Mouse (Mus musculus) forebrain, embryonic 10.5 days (tissue): ENCODE measurements around the gene Zkscan1. TPM values are rescaled to one million over a fixed set of nuclear protein-coding genes. Genes with fewer than 3 reads are reported as not detected.
"Not testable (repeated sequence)": the region's sequence is repeated elsewhere in the genome, so short reads cannot be mapped to it uniquely, and the experiment has no call there.

Experiments used
- DNase-seq: peaks from one replicate; pipeline ENCODE4 v3.0.0-alpha.2; 2017; ENCODE audit warnings: low spot score; ENCODE audit errors: extremely low spot score
- H3K27ac ChIP-seq: fragments of 300-500 bp; sonication (generic); 2 replicates; pipeline ENCODE4 v1.5.1; 2016; ENCODE audit warnings: mild to moderate bottlenecking
- H3K27me3 ChIP-seq: fragments of 300-500 bp; sonication (generic); 2 replicates; pipeline ENCODE4 v1.6.1; 2016; ENCODE audit warnings: mild to moderate bottlenecking; ENCODE audit not compliant: poor library complexity, severe bottlenecking
- H3K36me3 ChIP-seq: fragments of 300-500 bp; sonication (generic); replicated peaks from 2 replicates; pipeline ENCODE4 v1.6.1; 2016; ENCODE audit warnings: mild to moderate bottlenecking, moderate library complexity
- H3K4me1 ChIP-seq: fragments of 300-500 bp; sonication (generic); 2 replicates; pipeline ENCODE4 v1.6.1; 2016
- H3K4me3 ChIP-seq: fragments of 300-500 bp; sonication (generic); 2 replicates; pipeline ENCODE4 v1.5.1; 2016; ENCODE audit warnings: mild to moderate bottlenecking, moderate library complexity
- H3K9me3 ChIP-seq: fragments of 300-500 bp; sonication (generic); 2 replicates; pipeline ENCODE4 v1.6.1; 2016; ENCODE audit warnings: mild to moderate bottlenecking, moderate library complexity
- WGBS: fragments of 180-500 bp; shearing (Covaris S2); methylation state at CpG from one replicate; pipeline ENCODE4 v1.1.7; 2016; 5-methylcytosine and 5-hydroxymethylcytosine counted together
- polyA plus RNA-seq: library from polyadenylated mRNA; unstranded; fragments of >200 nt; fragmentation: Nextera tagmentation; extraction: Ambion mirVana; gene quantifications from 2 replicates; pipeline ENCODE4 v1.2.1, GENCODE M21; 2016

Gene Zkscan1
- polyA plus RNA-seq, 1 experiment from 2014 or later, result 25.2 TPM

DNA sequence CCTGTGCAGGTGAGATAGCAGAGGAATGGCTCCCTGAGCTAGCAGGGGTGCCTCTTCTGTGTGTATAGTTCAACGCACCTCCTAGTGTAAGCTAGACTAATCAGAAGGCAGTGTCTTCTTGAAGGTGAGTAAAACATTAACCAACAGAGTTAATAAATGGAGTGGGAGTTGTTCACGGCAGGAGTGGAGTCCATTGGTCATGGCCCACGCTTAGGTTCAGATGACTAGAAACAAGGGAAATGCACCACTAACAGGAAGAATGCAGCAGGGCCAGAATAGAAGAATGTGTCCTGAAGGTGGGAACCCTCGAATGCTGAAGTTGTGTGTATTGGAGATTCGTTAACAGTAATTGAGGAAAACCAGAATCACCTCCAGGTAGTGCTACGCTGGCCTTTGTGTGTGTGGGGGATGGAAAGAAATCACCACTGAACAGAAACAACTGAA is 4.2 kb downstream of the Zkscan1 start:
- H3K27ac ChIP-seq, result no peak overlapping the region

DNA sequence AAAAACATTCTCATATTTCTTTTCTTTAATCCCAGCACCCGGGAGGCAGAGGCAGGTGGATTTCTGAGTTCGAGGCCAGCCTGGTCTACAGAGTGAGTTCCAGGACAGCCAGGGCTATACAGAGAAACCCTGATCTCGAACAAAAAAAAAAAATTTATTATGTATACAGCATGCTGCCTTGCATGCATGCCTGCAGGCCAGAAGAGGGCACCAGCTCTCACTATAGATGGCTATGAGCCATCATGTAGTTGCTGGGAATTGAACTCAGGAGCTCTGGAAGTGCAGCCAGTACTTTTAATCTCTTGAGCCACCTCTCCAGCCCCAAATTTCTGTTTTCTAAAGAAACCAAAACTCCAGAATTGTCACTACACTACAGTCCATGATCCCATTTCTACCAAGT is 5.4 kb downstream of the Zkscan1 start:
- H3K27me3 ChIP-seq, result no peaks in the 10 kb centered on the region

More for the DNA sequence above, 4.2 kb downstream of the Zkscan1 start:
- WGBS, result 90% methylated on average over 6 of the region's 6 CpGs
- Histone ChIP-seq H3K4me1 (peaks cover 18% of the 10 kb centered on the region), H3K9me3 (no peaks in the 10 kb centered on the region), H3K27me3 (no peaks in the 10 kb centered on the region), H3K36me3 (peaks cover 47% of the 10 kb centered on the region), H3K4me3 (no peak overlapping the region)
- no peak for DNase-seq

DNA sequence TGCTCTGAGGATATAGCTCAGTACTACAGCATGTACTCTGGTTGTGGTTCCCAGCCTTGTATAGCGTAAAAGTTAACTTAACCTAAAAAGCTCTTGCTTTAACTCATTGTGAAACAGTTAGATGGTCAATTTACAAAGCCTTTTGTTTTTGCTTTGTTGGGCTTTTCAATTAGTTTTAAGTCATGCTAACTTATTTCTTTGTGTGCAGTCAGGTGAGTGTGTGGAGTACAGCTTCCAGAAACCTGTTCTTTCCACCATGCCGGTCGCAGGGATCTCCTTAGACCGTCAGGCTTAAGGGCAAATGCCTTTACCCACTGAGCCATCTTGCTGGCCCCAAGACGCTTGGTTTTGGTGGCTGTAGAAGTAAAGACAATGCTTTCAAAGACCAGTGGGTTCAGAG is 5.9 kb downstream of the Zkscan1 start:
- Histone ChIP-seq H3K4me1 (peaks cover 15% of the 10 kb centered on the region), H3K36me3 (peaks cover 63% of the 10 kb centered on the region), H3K27me3 (no peaks in the 10 kb centered on the region), H3K4me3 (no peak overlapping the region), H3K9me3 (no peaks in the 10 kb centered on the region), H3K27ac (no peak overlapping the region)
- DNase-seq, result no peak
- WGBS, result 95% methylated on average over 5 of the region's 5 CpGs

More for the DNA sequence above, 5.4 kb downstream of the Zkscan1 start:
- peaks cover 15% of the 10 kb centered on the region for H3K4me1 ChIP-seq
- no peak overlapping the region for H3K4me3 ChIP-seq
- WGBS, result 88% methylated on average over 3 of the region's 3 CpGs
- no peak for DNase-seq
- H3K27ac ChIP-seq, result no peak overlapping the region
- H3K9me3 ChIP-seq, result no peaks in the 10 kb centered on the region
- H3K36me3 ChIP-seq, result peaks cover 58% of the 10 kb centered on the region

DNA sequence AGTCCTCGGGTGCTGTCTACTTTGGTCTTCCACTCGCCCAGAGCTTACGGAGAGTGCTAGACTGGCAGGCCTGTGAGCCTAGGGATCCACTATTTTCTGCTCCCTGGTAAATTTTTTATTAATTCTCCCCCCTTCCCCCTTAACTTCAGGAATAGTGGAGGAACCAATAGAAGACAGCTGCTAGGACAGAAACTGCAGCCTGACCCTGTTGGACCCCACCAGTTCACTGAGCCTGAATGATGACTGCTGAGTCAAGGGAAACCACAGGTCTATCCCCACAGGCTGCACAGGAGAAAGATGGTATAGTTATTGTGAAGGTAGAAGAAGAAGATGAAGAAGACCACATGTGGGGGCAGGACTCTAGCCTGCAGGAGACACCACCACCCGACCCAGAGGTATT is 7.9 kb downstream of the Zkscan1 start:
- 0 out of 2 replicates have a peak, but pooled peaks cover 3% of the 10 kb centered on the region for H3K4me1 ChIP-seq
- H3K36me3 ChIP-seq, result peaks cover 72% of the 10 kb centered on the region
- no peak for DNase-seq
- 91% methylated on average over 4 of the region's 4 CpGs for WGBS
- H3K9me3 ChIP-seq, result no peaks in the 10 kb centered on the region
- H3K27me3 ChIP-seq, result no peaks in the 10 kb centered on the region
- no peak overlapping the region for H3K27ac ChIP-seq
- no peak overlapping the region for H3K4me3 ChIP-seq

DNA sequence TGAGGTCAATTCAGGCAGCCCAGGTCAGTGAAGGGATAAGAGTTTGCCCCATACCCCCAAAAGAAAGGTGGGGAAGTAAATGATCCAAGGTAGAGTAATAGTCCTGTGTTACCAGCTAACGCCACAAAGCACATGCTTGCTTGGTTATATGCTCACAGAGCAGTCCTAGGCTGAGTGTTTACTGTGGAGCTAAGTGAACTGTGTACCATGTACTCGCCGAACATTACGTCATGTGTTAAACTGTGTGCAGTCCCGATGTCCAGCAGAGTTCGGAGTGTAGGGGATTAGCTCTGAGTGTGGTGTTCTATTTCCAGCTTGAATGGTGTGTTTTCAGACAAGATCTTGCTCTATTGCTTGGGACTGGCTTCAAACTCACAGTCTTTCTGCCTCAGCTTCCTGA is 9.6 kb downstream of the Zkscan1 start:
- no peak for DNase-seq
- peaks cover 72% of the 10 kb centered on the region for H3K36me3 ChIP-seq
- 94% methylated on average over 6 of the region's 6 CpGs for WGBS

DNA sequence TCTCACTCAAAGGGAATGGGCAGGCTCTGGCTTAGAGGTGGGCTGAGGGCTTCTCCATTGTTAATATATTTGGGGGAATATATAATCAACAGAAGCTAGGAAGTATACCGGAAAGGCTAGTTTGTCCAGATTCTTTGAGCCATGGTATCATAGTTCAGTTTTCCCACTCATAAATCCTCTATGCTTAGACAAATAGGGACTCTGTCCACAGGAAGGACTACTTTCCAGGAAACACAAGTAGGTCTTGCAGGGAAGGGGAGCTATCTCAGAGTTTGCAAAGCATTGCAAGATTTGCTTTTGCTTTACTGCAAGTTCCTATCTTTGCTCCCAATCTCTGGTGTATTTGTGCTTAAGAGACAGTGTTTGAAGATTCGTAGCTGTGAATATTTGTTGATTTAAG is 20.1 kb downstream of the Zkscan1 start:
- no peaks in the 10 kb centered on the region for H3K9me3 ChIP-seq
- H3K27ac ChIP-seq, result no peak overlapping the region
- no peak overlapping the region for H3K4me3 ChIP-seq
- peaks cover 55% of the 10 kb centered on the region for H3K36me3 ChIP-seq
- peaks cover 13% of the 10 kb centered on the region for H3K4me1 ChIP-seq
- 93% methylated on average over 2 of the region's 2 CpGs for WGBS
- no peak for DNase-seq
- no peaks in the 10 kb centered on the region for H3K27me3 ChIP-seq

More for the DNA sequence above, 9.6 kb downstream of the Zkscan1 start:
- Histone ChIP-seq H3K9me3 (no peaks in the 10 kb centered on the region), H3K4me3 (no peak overlapping the region), H3K27ac (no peak overlapping the region), H3K4me1 (no peaks in the 10 kb centered on the region), H3K27me3 (no peaks in the 10 kb centered on the region)

DNA sequence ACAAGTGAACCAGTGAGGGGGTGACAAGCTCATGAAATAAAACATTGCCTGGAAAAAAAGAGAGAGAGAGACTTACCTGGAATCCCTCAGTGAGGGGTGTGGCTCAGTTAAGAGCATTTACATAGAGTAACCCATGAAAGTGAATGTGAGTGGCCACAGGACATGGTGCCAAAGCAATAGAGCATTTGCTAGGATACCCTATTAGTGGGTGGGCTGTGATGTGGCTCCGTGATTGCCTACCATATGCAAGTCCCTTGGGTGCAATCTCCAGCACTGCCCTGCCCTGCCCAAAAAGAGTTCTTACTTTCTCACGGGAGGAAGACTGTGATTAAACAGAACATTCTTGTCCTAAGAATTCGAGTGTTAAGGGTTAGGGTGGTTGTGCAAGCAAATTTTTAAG is 22.2 kb downstream of the Zkscan1 start:
- WGBS, result 76% methylated on average over 3 of the region's 3 CpGs
- H3K27me3 ChIP-seq, result no peaks in the 10 kb centered on the region
- no peaks in the 10 kb centered on the region for H3K9me3 ChIP-seq
- H3K4me3 ChIP-seq, result no peak overlapping the region
- peaks cover 13% of the 10 kb centered on the region for H3K4me1 ChIP-seq
- H3K36me3 ChIP-seq, result peaks cover 34% of the 10 kb centered on the region
- H3K27ac ChIP-seq, result no peak overlapping the region
- DNase-seq, result no peak

DNA sequence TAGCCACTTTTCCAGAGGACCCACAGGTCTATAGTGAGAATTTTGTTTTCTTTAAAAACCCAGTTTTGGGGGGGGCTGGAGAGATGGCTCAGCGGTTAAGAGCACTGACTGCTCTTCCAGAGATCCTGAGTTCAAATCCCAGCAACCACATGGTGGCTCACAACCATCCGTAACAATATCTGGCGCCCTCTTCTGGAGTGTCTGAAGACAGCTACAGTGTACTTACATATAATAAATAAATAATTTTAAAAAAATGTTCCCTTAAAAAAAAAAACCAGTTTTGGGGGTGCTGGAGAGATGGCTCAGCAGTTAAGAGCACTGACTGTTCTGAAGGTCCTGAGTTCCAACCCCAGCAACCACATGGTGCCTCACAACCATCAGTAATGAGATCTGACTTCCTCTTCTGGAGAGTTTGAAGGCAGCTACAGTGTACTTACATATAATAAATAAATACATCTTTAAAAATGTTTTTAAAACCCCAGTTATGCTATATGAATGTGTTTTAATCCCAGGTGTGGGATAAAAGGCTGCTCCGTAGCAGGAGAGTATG is 25.0 kb downstream of the Zkscan1 start:
- 64% methylated on average over 4 of the region's 4 CpGs for WGBS
- peaks cover 13% of the 10 kb centered on the region for H3K4me1 ChIP-seq
- not testable (repeated sequence) for H3K36me3 ChIP-seq, H3K4me3 ChIP-seq, H3K27ac ChIP-seq, H3K27me3 ChIP-seq, H3K9me3 ChIP-seq, DNase-seq

DNA sequence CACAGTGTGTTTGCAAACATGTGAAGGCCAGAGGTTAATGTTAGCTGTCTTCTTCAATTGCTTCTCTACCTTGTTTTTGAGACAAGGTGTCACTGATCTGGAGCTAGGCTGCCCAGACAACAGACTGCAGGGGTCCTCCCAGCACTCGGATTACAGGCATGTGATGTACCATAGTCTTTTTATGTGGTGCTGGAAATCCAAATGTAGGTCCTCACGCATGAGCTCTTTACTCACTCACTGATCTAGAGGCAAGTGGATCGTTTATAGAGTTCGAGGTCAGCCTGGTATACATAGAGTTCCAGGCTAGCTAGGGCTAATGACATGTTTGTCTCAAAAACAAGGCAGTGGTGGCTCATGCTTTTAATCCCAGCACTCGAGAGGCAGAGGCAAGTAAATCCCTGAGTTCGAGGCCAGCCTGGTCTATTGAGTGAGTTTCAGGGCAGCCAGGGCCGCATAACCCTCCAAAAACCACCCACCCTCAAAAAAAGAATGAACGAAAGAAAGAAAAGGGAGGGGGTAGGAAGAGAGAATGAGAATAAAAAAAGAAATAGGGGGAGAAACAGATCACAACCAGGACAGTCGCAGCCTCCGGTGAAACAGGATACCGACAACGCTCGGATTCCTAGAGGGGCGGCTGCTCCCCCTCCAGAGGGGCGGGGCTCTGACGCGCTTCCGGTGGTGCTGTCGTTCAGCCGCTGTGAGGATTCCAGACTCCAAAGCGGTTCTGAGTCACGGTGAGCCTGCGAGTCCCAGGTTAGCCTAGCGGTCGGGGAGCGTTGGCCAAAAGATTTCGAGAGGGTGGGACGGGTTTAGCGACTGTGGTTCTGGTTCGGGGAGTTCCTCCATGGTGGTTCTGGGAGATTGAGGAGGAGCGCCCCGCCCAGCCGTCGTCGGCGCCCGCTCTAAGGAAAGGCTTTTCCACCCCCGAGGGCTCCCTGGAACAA is 31.6 kb downstream of the Zkscan1 start, which contains the start of gene Zscan21:
Gene Zscan21, plus strand, starts transcription at position 649 of the 944 bp plus-strand sequence.
- no peaks in the 10 kb centered on the region for H3K27me3 ChIP-seq
- H3K4me1 ChIP-seq, result peaks cover 15% of the 10 kb centered on the region
- peak within 1 kb of the TSS; percentile 95 for H3K27ac ChIP-seq
- H3K36me3 ChIP-seq, result peaks cover 25% of the 10 kb centered on the region
- no peaks in the 10 kb centered on the region for H3K9me3 ChIP-seq
- peak within 1 kb of the TSS; percentile 73 for H3K4me3 ChIP-seq
- DNase-seq, result peak; percentile 90
- 7% methylated on average over 38 of the region's 38 CpGs for WGBS

DNA sequence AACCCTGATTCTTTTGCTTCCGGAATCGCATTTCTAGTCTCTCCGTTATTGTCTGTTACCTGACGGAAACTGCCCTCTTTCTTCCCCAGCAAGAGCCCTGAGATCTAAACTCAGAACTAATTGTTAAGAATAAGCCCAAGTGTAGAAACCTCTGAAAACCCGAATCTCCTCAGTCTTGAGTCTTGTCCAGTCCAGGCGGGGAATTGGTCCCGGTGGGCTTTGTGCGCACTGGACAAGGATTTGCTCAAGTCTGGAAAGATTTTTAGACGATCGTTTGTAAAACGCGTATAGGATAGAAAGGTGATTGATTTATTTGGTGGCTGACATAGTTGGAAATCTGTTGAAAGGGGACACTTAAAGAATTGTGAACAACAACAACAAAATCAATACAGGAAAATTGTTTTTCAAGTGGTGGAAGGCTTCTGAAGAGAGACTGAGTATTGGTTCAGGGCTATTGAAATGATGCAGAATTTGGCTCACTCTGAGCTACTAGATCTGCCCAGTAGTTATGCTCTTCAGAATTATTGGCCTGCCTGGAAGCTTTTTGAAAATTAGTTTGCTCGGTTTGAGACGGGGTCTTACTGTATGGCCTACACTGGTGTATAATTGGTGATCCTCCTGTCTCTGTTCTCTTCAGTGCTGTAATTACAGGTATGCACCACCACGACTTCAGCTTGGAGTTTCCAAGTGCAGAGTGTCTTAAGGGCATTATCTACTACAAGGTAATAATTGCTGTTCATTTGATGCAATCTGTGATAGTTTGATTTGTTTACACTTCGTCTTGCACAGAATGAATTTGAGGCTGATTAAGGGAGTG is 32.5 kb downstream of the Zkscan1 start:
- peaks cover 32% of the 10 kb centered on the region for H3K36me3 ChIP-seq
- H3K4me1 ChIP-seq, result peaks cover 15% of the 10 kb centered on the region
- 13% methylated on average over 16 of the region's 16 CpGs for WGBS
- peak overlapping the region; percentile 95 for H3K27ac ChIP-seq
- peak overlapping the region; percentile 73 for H3K4me3 ChIP-seq
- H3K9me3 ChIP-seq, result no peaks in the 10 kb centered on the region
- DNase-seq, result no peak
- H3K27me3 ChIP-seq, result no peaks in the 10 kb centered on the region

DNA sequence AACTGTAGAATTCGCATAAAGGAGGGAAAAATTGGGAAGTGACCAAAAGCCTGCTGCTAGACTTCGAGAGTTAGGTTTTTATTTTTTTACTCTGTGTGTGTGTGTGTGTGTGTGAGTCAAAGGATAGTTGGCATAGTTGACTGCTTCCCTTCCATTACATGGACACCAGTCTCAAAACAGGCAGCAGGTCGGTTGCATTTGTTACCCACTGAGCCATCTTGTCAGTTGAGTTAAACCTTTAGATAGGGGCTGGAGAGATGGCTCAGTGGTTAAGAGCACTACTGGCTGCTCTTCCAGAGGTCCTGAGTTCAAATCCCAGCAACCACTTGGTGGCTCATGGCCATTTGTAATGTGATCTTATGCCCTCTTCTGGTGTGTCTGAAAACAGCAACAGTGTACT is 33.2 kb downstream of the Zkscan1 start:
- 0 out of 2 replicates have a peak overlapping the region, but pooled peaks have one; percentile 95 for H3K27ac ChIP-seq
- WGBS, result 88% methylated on average over 3 of the region's 3 CpGs
- peak overlapping the region; percentile 73 for H3K4me3 ChIP-seq
- no peaks in the 10 kb centered on the region for H3K9me3 ChIP-seq
- peaks cover 15% of the 10 kb centered on the region for H3K4me1 ChIP-seq
- no peak for DNase-seq
- no peaks in the 10 kb centered on the region for H3K27me3 ChIP-seq
- H3K36me3 ChIP-seq, result peaks cover 38% of the 10 kb centered on the region

DNA sequence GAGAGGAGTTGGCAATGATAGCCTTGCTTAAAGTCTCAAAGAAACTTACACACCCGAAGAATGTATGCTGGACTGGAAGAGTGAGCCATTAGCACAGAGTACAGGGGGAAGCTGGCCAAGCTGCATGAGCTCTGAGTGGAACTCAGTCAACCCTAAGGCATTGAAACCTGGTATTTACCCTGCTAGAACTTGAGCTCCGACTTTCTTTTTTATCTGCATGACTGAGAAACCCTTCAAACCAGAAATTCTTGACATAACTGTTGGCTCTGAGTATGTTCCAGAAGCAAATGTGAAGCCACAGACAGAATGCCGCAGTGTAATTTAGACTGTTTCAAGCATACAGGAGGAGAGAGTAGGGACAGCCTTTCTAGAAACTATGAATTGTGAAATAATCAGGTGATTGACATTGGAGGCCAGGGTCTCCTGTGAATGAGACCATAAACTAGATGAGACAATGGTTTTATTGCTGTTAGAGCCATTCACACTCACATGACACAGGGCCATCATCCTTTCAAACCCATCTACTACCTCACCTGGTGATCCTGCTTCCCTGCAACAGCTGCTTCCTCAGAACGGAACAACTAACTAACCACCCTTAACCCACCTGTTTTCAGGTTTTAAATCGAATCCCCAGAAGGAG is 47.7 kb downstream of the Zkscan1 start:
- Histone ChIP-seq H3K27ac (no peak overlapping the region), H3K4me1 (no peaks in the 10 kb centered on the region), H3K4me3 (no peak overlapping the region), H3K36me3 (peaks cover 87% of the 10 kb centered on the region), H3K27me3 (no peaks in the 10 kb centered on the region), H3K9me3 (no peaks in the 10 kb centered on the region)
- DNase-seq, result no peak
- 92% methylated on average over 5 of the region's 5 CpGs for WGBS
